Mouse (Mus musculus) kidney, adult 2 months (tissue): Measurements from ENCODE around the gene Hist1h2ad.
"Not testable (repeated sequence)": the region's sequence is repeated elsewhere in the genome, so short reads cannot be mapped to it uniquely, and the experiment has no call there.

Experiments
- CTCF ChIP-seq: fragments of 200-500 bp; conservative IDR thresholded peaks from 2 replicates; pipeline ENCODE4 v1.5.1; 2011; ENCODE audit warnings: low read depth, mild to moderate bottlenecking, control low read depth, low read length, moderate library complexity, mixed read lengths; ENCODE audit not compliant: insufficient read depth, insufficient read length
- POLR2A ChIP-seq: fragments of 200-500 bp; IDR thresholded peaks from one replicate; pipeline ENCODE4 v1.6.1; 2011; ENCODE audit warnings: low read depth, low read length, control low read depth

- TF ChIP-seq CTCF, POLR2A: not testable (repeated sequence)
These were observed 31.1 kb upstream of the Hist1h2ad start, which contains the start of gene Hist1h2bh for GRCm38 (mm10) chr13:23542999-23543607.
